In genomic region chr8:8516272-8516671, GRCm38 (mm10) we compare ENCODE assay signal across 14 mouse cellular contexts.
"Had no signal": no experiment of that assay in that cellular context is flagged by ENCODE, and none has a peak within 500 bp of the region (broad histone marks: within the 10 kb centered on the region; RNA-seq: fewer than 3 reads in every experiment).

No protein-coding gene starts in this region.

- ATAC-seq: liver, postnatal 0 days; lung, postnatal 0 days; midbrain, embryonic 13.5 days; midbrain, embryonic 15.5 days had no signal

- DNase-seq: liver, embryonic 13.5 days; liver, postnatal 0 days; lung, adult 2 months; lung, postnatal 14 days; lung, postnatal 36 days; right cerebral cortex, postnatal 25 days; right cerebral cortex, postnatal 4 days; spleen, adult 18-20 months; thymus, adult 2 months; thymus, postnatal 25 days; thymus, postnatal 4 days had no signal
